Mouse (Mus musculus): ENCODE results near the gene Nf1. TPM values are rescaled to one million over a fixed set of nuclear protein-coding genes. Genes with fewer than 3 reads are reported as not detected.
"Not testable (repeated sequence)": the region's sequence is repeated elsewhere in the genome, so short reads cannot be mapped to it uniquely, and the experiment has no call there.

The Nf1 gene
- total RNA-seq (2021): 10 to 100 TPM; 41.3 to 62.7 TPM
- long read RNA-seq, experiment 1, partial matches to known transcripts: 1 of 5 reads
- long read RNA-seq, experiment 1, other reads (novel, unspliced or antisense): 3 of 5 reads
- long read RNA-seq, experiment 2: 0 reads

GRCm38 (mm10) chr11:79339234-79339807, at the start of gene Nf1:
Gene Nf1 (plus strand): TSS chr11:79339693.
- DNase-seq: peak; percentile 97

GRCm38 (mm10) chr11:79290473-79290872, 49.0 kb upstream of the Nf1 start:
- DNase-seq: peak; percentile 53

- DNase-seq: no peak
Measured at GRCm38 (mm10) chr11:79291651-79292050, 47.8 kb upstream of the Nf1 start.

- DNase-seq: no peak
Measured at GRCm38 (mm10) chr11:79292130-79292529, 47.4 kb upstream of the Nf1 start.

GRCm38 (mm10) chr11:79293025-79293424, 46.5 kb upstream of the Nf1 start:
- no peak for DNase-seq

GRCm38 (mm10) chr11:79293971-79294370, 45.5 kb upstream of the Nf1 start:
- DNase-seq: no peak

- DNase-seq: peak; percentile 52
Measured at GRCm38 (mm10) chr11:79296167-79296566, 43.3 kb upstream of the Nf1 start.

- no peak for DNase-seq
Measured at GRCm38 (mm10) chr11:79296856-79297491, 42.5 kb upstream of the Nf1 start, which contains the start of gene Gm9964. Gene Gm9964 (minus strand): TSS chr11:79296906.

GRCm38 (mm10) chr11:79299719-79300431, 39.6 kb upstream of the Nf1 start:
- no peak for DNase-seq

GRCm38 (mm10) chr11:79303109-79303508, 36.4 kb upstream of the Nf1 start:
- no peak for DNase-seq

GRCm38 (mm10) chr11:79304245-79304644, 35.2 kb upstream of the Nf1 start:
- DNase-seq: not testable (repeated sequence)

GRCm38 (mm10) chr11:79305697-79306340, 33.7 kb upstream of the Nf1 start:
- DNase-seq: no peak

- peak; percentile 54 for DNase-seq
Measured at GRCm38 (mm10) chr11:79306510-79306909, 33.0 kb upstream of the Nf1 start.

GRCm38 (mm10) chr11:79306996-79307395, 32.5 kb upstream of the Nf1 start:
- peak; percentile 65 for DNase-seq

GRCm38 (mm10) chr11:79307560-79308200, 31.8 kb upstream of the Nf1 start:
- no peak for DNase-seq

GRCm38 (mm10) chr11:79310467-79310866, 29.0 kb upstream of the Nf1 start:
- DNase-seq: no peak

GRCm38 (mm10) chr11:79316807-79317345, 22.6 kb upstream of the Nf1 start:
- no peak for DNase-seq

- DNase-seq: no peak
Measured at GRCm38 (mm10) chr11:79319807-79320206, 19.7 kb upstream of the Nf1 start.

GRCm38 (mm10) chr11:79323985-79324685, 15.4 kb upstream of the Nf1 start:
- no peak for DNase-seq

- no peak for DNase-seq
Measured at GRCm38 (mm10) chr11:79325663-79326062, 13.8 kb upstream of the Nf1 start.

- no peak for DNase-seq
Measured at GRCm38 (mm10) chr11:79327106-79327505, 12.4 kb upstream of the Nf1 start.
